Comparison of ENCODE assay signal across 9 mouse cellular contexts in the genomic region with DNA sequence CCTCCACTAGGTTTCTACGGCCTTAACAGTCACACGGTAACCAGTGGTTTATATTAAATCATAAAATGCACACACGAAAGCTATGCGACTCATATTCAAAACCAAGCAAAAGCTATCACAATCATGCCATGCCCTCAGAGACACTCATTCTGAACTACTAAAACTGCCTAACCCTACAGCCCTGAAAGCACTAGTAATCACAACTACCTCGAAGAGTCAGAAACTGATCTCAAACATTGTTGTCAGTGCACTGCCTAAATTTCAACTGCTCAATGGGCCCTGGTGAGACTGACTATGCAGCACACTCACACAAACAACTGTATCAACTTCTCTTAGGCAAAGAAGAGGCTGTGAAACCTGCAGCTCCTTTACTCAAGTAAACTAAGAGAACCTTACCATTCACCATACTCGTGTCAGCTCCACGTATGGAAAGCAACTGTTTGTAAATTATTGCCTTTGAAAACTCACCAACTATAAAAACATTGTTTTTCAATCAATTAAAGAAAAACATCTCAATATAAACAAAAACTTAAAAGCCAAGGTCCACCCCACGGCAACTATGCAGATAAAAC. TPM values are rescaled to one million over a fixed set of nuclear protein-coding genes. Genes with fewer than 3 reads are reported as not detected.
DNase-seq lines count a peak whose midpoint lies in the region; ATAC-seq and TF ChIP-seq lines count a peak whose summit lies in the region.
"Had no signal": no experiment of that assay in that cellular context is flagged by ENCODE, and none has a peak within 500 bp of the region (broad histone marks: within the 10 kb centered on the region; RNA-seq: fewer than 3 reads in every experiment).

No protein-coding gene starts in this region.

- no peaks in the 10 kb centered on the region for H3K9me3 ChIP-seq in embryonic facial prominence, embryonic 14.5 days (ENCODE audit: control insufficient read depth, low read length)
- no peaks in the 10 kb centered on the region for H3K9me3 ChIP-seq in intestine, embryonic 14.5 days (ENCODE audit: control insufficient read depth, low read length)
- H3K9me3 ChIP-seq in midbrain, embryonic 12.5 days = no peaks in the 10 kb centered on the region

- peak overlapping the region; percentile 98 for H3K27ac ChIP-seq in embryonic facial prominence, embryonic 14.5 days (replicated peaks; ENCODE audit: low read depth, low read length)
- H3K27ac ChIP-seq in intestine, embryonic 14.5 days (ENCODE audit: low read depth) = peak overlapping the region; percentile 96
- 0 out of 2 replicates have a peak overlapping the region, but pooled peaks have one; percentile 100 for H3K27ac ChIP-seq in midbrain, embryonic 12.5 days (replicated peaks)

- H3ac ChIP-seq in C2C12 (ENCODE audit: control insufficient read depth, insufficient read length, low read depth) = peak overlapping the region; percentile 54

- peak overlapping the region; percentile 97 for H3K9ac ChIP-seq in embryonic facial prominence, embryonic 14.5 days (ENCODE audit: low read depth, low read length)
- H3K9ac ChIP-seq in intestine, embryonic 14.5 days (ENCODE audit: low read length) = peak overlapping the region; percentile 97
- peak overlapping the region; percentile 95 for H3K9ac ChIP-seq in midbrain, embryonic 12.5 days (replicated peaks)

- TF ChIP-seq CTCF in C2C12 (IDR thresholded peaks at IDR 0.05; ENCODE audit: control insufficient read depth, insufficient read depth, insufficient read length) = no peak

- H3K4me2 ChIP-seq in embryonic facial prominence, embryonic 14.5 days (ENCODE audit: low read depth, low read length) = peak overlapping the region; percentile 67
- H3K4me2 ChIP-seq in intestine, embryonic 14.5 days (ENCODE audit: low read length) = peak overlapping the region; percentile 80
- peak overlapping the region; percentile 77 for H3K4me2 ChIP-seq in midbrain, embryonic 12.5 days (replicated peaks)

- peaks cover 52% of the 10 kb centered on the region for H3K79me3 ChIP-seq in C2C12 (ENCODE audit: low read depth)

- ATAC-seq in embryonic facial prominence, embryonic 14.5 days (ENCODE audit: low read depth) = no peak
- no peak for ATAC-seq in intestine, embryonic 14.5 days (replicated peaks; ENCODE audit: low FRiP score, low TSS enrichment, low read depth)
- ATAC-seq in midbrain, embryonic 12.5 days (ENCODE audit: low FRiP score, low read depth) = no peak
- no peak for ATAC-seq in megakaryocyte-erythroid progenitor cell, adult 5-6 weeks (replicated peaks; ENCODE audit: low FRiP score, low TSS enrichment, poor library complexity, severe bottlenecking)

- H3K4me1 ChIP-seq in embryonic facial prominence, embryonic 14.5 days (ENCODE audit: control insufficient read depth, insufficient read depth, low read length) = peaks cover 14% of the 10 kb centered on the region
- H3K4me1 ChIP-seq in intestine, embryonic 14.5 days (replicated peaks; ENCODE audit: control insufficient read depth, insufficient read depth, low read length) = peaks cover 9% of the 10 kb centered on the region
- peaks cover 18% of the 10 kb centered on the region for H3K4me1 ChIP-seq in midbrain, embryonic 12.5 days

- H3K79me2 ChIP-seq in C2C12 (ENCODE audit: control insufficient read depth, insufficient read depth) = peaks cover 68% of the 10 kb centered on the region

- WGBS in embryonic facial prominence, embryonic 14.5 days = 12% methylated on average over 8 of the region's 8 CpGs
- WGBS in intestine, embryonic 14.5 days = 11% methylated on average over 8 of the region's 8 CpGs
- WGBS in midbrain, embryonic 12.5 days = 40% methylated on average over 8 of the region's 8 CpGs

- peaks cover 9% of the 10 kb centered on the region for H3K36me3 ChIP-seq in C2C12 (ENCODE audit: control insufficient read depth, insufficient read depth)
- 0 out of 2 replicates have a peak, but pooled peaks cover 5% of the 10 kb centered on the region for H3K36me3 ChIP-seq in embryonic facial prominence, embryonic 14.5 days (ENCODE audit: control insufficient read depth, insufficient read depth, low read length)
- no peaks in the 10 kb centered on the region for H3K36me3 ChIP-seq in intestine, embryonic 14.5 days (ENCODE audit: control insufficient read depth, insufficient read depth, low read length)
- no peaks in the 10 kb centered on the region for H3K36me3 ChIP-seq in midbrain, embryonic 12.5 days

- H3K4me3 ChIP-seq in C2C12 (ENCODE audit: insufficient read depth, poor library complexity, severe bottlenecking) = peak overlapping the region; percentile 63
- peak overlapping the region; percentile 90 for H3K4me3 ChIP-seq in embryonic facial prominence, embryonic 14.5 days (ENCODE audit: low read depth, low read length)
- H3K4me3 ChIP-seq in intestine, embryonic 14.5 days (ENCODE audit: low read depth, low read length) = peak overlapping the region; percentile 90
- H3K4me3 ChIP-seq in midbrain, embryonic 12.5 days = peak overlapping the region; percentile 93

- peak; percentile 17 for DNase-seq in adrenal gland, postnatal 14 days
- DNase-seq in adrenal gland, postnatal 25 days = no peak
- DNase-seq in embryonic facial prominence, embryonic 14.5 days (ENCODE audit: low spot score) = peak; percentile 22
- DNase-seq in intestine, embryonic 14.5 days (ENCODE audit: low spot score) = peak; percentile 53
- no peak for DNase-seq in ovary, postnatal 36 days (ENCODE audit: low spot score)

- no peaks in the 10 kb centered on the region for H3K27me3 ChIP-seq in C2C12 (ENCODE audit: control insufficient read depth, insufficient read depth, insufficient read length)
- H3K27me3 ChIP-seq in embryonic facial prominence, embryonic 14.5 days (replicated peaks; ENCODE audit: control insufficient read depth, insufficient read depth, low read length) = no peaks in the 10 kb centered on the region
- H3K27me3 ChIP-seq in intestine, embryonic 14.5 days (replicated peaks; ENCODE audit: control insufficient read depth, insufficient read depth, low read length) = no peaks in the 10 kb centered on the region
- no peaks in the 10 kb centered on the region for H3K27me3 ChIP-seq in midbrain, embryonic 12.5 days
- H3K27me3 ChIP-seq: Patski had no signal

TF ChIP-seq in C2C12, 6 proteins besides CTCF, POLR2A, EP300 and RAD21:
- TF ChIP-seq MYOD1 (IDR thresholded peaks at IDR 0.05; ENCODE audit: control insufficient read depth, insufficient read length, low read depth) (no peak), USF1 (IDR thresholded peaks at IDR 0.05; ENCODE audit: low read depth) (no peak)

RNA-seq across cellular contexts. Expression of gene Phip, which starts 1.9 kb away (rescaled TPM):
- total RNA-seq in adrenal gland, postnatal 14 days (2021) = 67.4 and 76.9 TPM in 2 replicates
- 90.6 and 92.7 TPM in 2 replicates for total RNA-seq in adrenal gland, postnatal 25 days (2021)
- 3.6 TPM for polyA plus RNA-seq in C2C12 (2012; fragmentation: generic; extraction: Trizol)
- 72.8 and 81.4 TPM in 2 replicates for polyA plus RNA-seq in embryonic facial prominence, embryonic 14.5 days (2014; fragmentation: Nextera tagmentation; extraction: Ambion mirVana)
- polyA plus RNA-seq in intestine, embryonic 14.5 days (2014; fragmentation: Nextera tagmentation; extraction: Ambion mirVana) = 71.1 and 83.6 TPM in 2 replicates
- polyA plus RNA-seq in midbrain, embryonic 12.5 days (2016; fragmentation: Nextera tagmentation; extraction: Ambion mirVana) = 153 and 167 TPM in 2 replicates
- 82.4 and 102 TPM in 2 replicates for total RNA-seq in megakaryocyte-erythroid progenitor cell, adult 5-6 weeks (2014; fragmentation: Nextera tagmentation)
- 104 and 154 TPM in 2 replicates for total RNA-seq in megakaryocyte-erythroid progenitor cell, adult 5-6 weeks (2017)

Comparison
In these comparisons a context has a peak if more than half of its experiments do, and no peak if none do; other contexts are left out.
1. DNase-seq: peak in adrenal gland, postnatal 14 days (single experiment), embryonic facial prominence, embryonic 14.5 days (single experiment) and intestine, embryonic 14.5 days (single experiment); none in adrenal gland, postnatal 25 days (single experiment) and ovary, postnatal 36 days (single experiment).
2. RNA of gene Phip, which starts 1.9 kb away (polyA plus RNA-seq): 153 to 167 TPM in midbrain, embryonic 12.5 days, 72.8 to 81.4 TPM in embryonic facial prominence, embryonic 14.5 days and 71.1 to 83.6 TPM in intestine, embryonic 14.5 days; 3.6 TPM in C2C12 (single experiment); every median in the first group is over 10 times any median in the second.
3. Peak in every context shown above with its lines, with median percentiles within 50 percentile points of each other: H3K4me3 ChIP-seq, H3K27ac ChIP-seq, H3K4me2 ChIP-seq and H3K9ac ChIP-seq.